Mouse (Mus musculus) embryonic facial prominence, embryonic 13.5 days (tissue): Measurements from ENCODE around the gene Tsc22d4. TPM values are rescaled to one million over a fixed set of nuclear protein-coding genes. Genes with fewer than 3 reads are reported as not detected.
A peak's percentile ranks its signal among the peaks of the same experiment; 100 is the strongest.

Source experiments
- ATAC-seq: fragments of 200-750 bp; cut with Nextera tagmentation; 2 replicates; pipeline ENCODE4 v1.8.0; 2017; ENCODE audit warnings: low read depth; ENCODE audit not compliant: insufficient number of reproducible peaks, insufficient read depth, low FRiP score, low TSS enrichment
- H3K27ac ChIP-seq: fragments of 300-500 bp; sonication (generic); 2 replicates; pipeline ENCODE4 v1.5.1; 2015; ENCODE audit warnings: moderate library complexity, mild to moderate bottlenecking, inconsistent platforms
- H3K27me3 ChIP-seq: fragments of 300-500 bp; sonication (generic); 2 replicates; pipeline ENCODE4 v1.6.1; 2015; ENCODE audit warnings: mild to moderate bottlenecking, inconsistent platforms
- H3K36me3 ChIP-seq: fragments of 300-500 bp; sonication (generic); 2 replicates; pipeline ENCODE4 v1.6.1; 2015; ENCODE audit warnings: mild to moderate bottlenecking, inconsistent platforms
- H3K4me1 ChIP-seq: fragments of 300-500 bp; sonication (generic); 2 replicates; pipeline ENCODE4 v1.6.1; 2015; ENCODE audit warnings: inconsistent platforms
- H3K4me2 ChIP-seq: fragments of 300-500 bp; sonication (generic); 2 replicates; pipeline ENCODE4 v1.6.1; 2015; ENCODE audit warnings: moderate library complexity, mild to moderate bottlenecking, inconsistent platforms
- H3K4me3 ChIP-seq: fragments of 300-500 bp; sonication (generic); 2 replicates; pipeline ENCODE4 v1.5.1; 2015; ENCODE audit warnings: mild to moderate bottlenecking, inconsistent platforms
- H3K9ac ChIP-seq: fragments of 300-500 bp; sonication (generic); 2 replicates; pipeline ENCODE4 v1.6.1; 2015; ENCODE audit warnings: mild to moderate bottlenecking, inconsistent platforms
- H3K9me3 ChIP-seq: fragments of 300-500 bp; sonication (generic); 2 replicates; pipeline ENCODE4 v1.6.1; 2016; ENCODE audit warnings: inconsistent platforms
- WGBS: fragments of 180-500 bp; shearing (Covaris S2); methylation state at CpG from one replicate; pipeline ENCODE4 v1.1.7; 2015; ENCODE audit warnings: mixed read lengths; 5-methylcytosine and 5-hydroxymethylcytosine counted together
- polyA plus RNA-seq: library from polyadenylated mRNA; unstranded; fragments of >200 nt; fragmentation: Nextera tagmentation; extraction: Ambion mirVana; gene quantifications from 2 replicates; pipeline ENCODE4 v1.2.1, GENCODE M21; 2015

Gene Tsc22d4
- polyA plus RNA-seq, 1 experiment from 2014 or later: 134 TPM

- no peaks in the 10 kb centered on the region for H3K9me3 ChIP-seq
- no peak overlapping the region for H3K4me3 ChIP-seq
- H3K27ac ChIP-seq: no peak overlapping the region
- no peak for ATAC-seq
- no peaks in the 10 kb centered on the region for H3K36me3 ChIP-seq
- 0 out of 2 replicates have a peak, but pooled peaks cover 3% of the 10 kb centered on the region for H3K4me1 ChIP-seq
- no peak overlapping the region for H3K9ac ChIP-seq
- H3K4me2 ChIP-seq: no peak overlapping the region
- no peaks in the 10 kb centered on the region; the same call in 1 of the 2 replicates for H3K27me3 ChIP-seq
- 82% methylated on average over 5 of the region's 5 CpGs for WGBS
Observed at GRCm38 (mm10) chr5:137723840-137724239, 21.7 kb upstream of the Tsc22d4 start.

GRCm38 (mm10) chr5:137726767-137727166 is 18.8 kb upstream of the Tsc22d4 start:
- no peak overlapping the region for H3K27ac ChIP-seq
- H3K4me2 ChIP-seq: no peak overlapping the region
- H3K4me1 ChIP-seq: peaks cover 5% of the 10 kb centered on the region; the same call in 1 of the 2 replicates
- H3K36me3 ChIP-seq: peaks cover 16% of the 10 kb centered on the region
- H3K9ac ChIP-seq: no peak overlapping the region
- H3K27me3 ChIP-seq: no peaks in the 10 kb centered on the region; the same call in 1 of the 2 replicates
- 66% methylated on average over 6 of the region's 6 CpGs for WGBS
- no peak overlapping the region for H3K4me3 ChIP-seq
- H3K9me3 ChIP-seq: no peaks in the 10 kb centered on the region
- ATAC-seq: no peak

GRCm38 (mm10) chr5:137733638-137734288 is 11.8 kb upstream of the Tsc22d4 start:
- no peak overlapping the region; the same call in 1 of the 2 replicates for H3K4me2 ChIP-seq
- H3K27ac ChIP-seq: no peak overlapping the region
- no peak overlapping the region; the same call in 1 of the 2 replicates for H3K9ac ChIP-seq
- 86% methylated on average over 12 of the region's 12 CpGs for WGBS
- ATAC-seq: no peak
- no peak overlapping the region for H3K4me3 ChIP-seq
- no peaks in the 10 kb centered on the region for H3K9me3 ChIP-seq
- H3K36me3 ChIP-seq: peaks cover 78% of the 10 kb centered on the region
- H3K4me1 ChIP-seq: peaks cover 32% of the 10 kb centered on the region
- H3K27me3 ChIP-seq: no peaks in the 10 kb centered on the region

- Histone ChIP-seq H3K4me2 (no peak overlapping the region; the same call in 1 of the 2 replicates), H3K4me1 (peaks cover 40% of the 10 kb centered on the region), H3K4me3 (no peak overlapping the region), H3K9ac (peak overlapping the region; percentile 51; the same call in 1 of the 2 replicates), H3K27me3 (no peaks in the 10 kb centered on the region), H3K27ac (0 out of 2 replicates have a peak overlapping the region, but pooled peaks have one; percentile 4), H3K9me3 (no peaks in the 10 kb centered on the region), H3K36me3 (peaks cover 75% of the 10 kb centered on the region)
- ATAC-seq: peak; percentile 52; the same call in 1 of the 2 replicates
- WGBS: 67% methylated on average over 6 of the region's 6 CpGs
Observed at GRCm38 (mm10) chr5:137734289-137735061, 11.1 kb upstream of the Tsc22d4 start.

- H3K4me3 ChIP-seq: no peak overlapping the region
- no peak overlapping the region for H3K4me2 ChIP-seq
- WGBS: 80% methylated on average over 6 of the region's 6 CpGs
- H3K4me1 ChIP-seq: peaks cover 52% of the 10 kb centered on the region
- H3K36me3 ChIP-seq: peaks cover 56% of the 10 kb centered on the region
- H3K27ac ChIP-seq: no peak overlapping the region
- no peaks in the 10 kb centered on the region for H3K9me3 ChIP-seq
- no peak for ATAC-seq
- H3K27me3 ChIP-seq: no peaks in the 10 kb centered on the region
- no peak overlapping the region for H3K9ac ChIP-seq
Observed at GRCm38 (mm10) chr5:137737400-137737940, 8.1 kb upstream of the Tsc22d4 start.

GRCm38 (mm10) chr5:137738516-137738915 is 7.0 kb upstream of the Tsc22d4 start:
- H3K9ac ChIP-seq: peak overlapping the region; percentile 32; the same call in 1 of the 2 replicates
- 44% methylated on average over 5 of the region's 5 CpGs for WGBS
- no peak for ATAC-seq
- H3K36me3 ChIP-seq: peaks cover 47% of the 10 kb centered on the region
- H3K9me3 ChIP-seq: no peaks in the 10 kb centered on the region
- H3K27me3 ChIP-seq: no peaks in the 10 kb centered on the region
- no peak overlapping the region for H3K27ac ChIP-seq
- peaks cover 52% of the 10 kb centered on the region for H3K4me1 ChIP-seq
- H3K4me3 ChIP-seq: 0 out of 2 replicates have a peak overlapping the region, but pooled peaks have one; percentile 66
- 0 out of 2 replicates have a peak overlapping the region, but pooled peaks have one; percentile 92 for H3K4me2 ChIP-seq

- Histone ChIP-seq H3K27ac (peak overlapping the region; percentile 68), H3K36me3 (peaks cover 37% of the 10 kb centered on the region), H3K27me3 (no peaks in the 10 kb centered on the region), H3K9me3 (no peaks in the 10 kb centered on the region), H3K9ac (peak overlapping the region; percentile 80), H3K4me3 (peak overlapping the region; percentile 66), H3K4me1 (peaks cover 44% of the 10 kb centered on the region), H3K4me2 (peak overlapping the region; percentile 92)
- no peak for ATAC-seq
- 56% methylated on average over 9 of the region's 9 CpGs for WGBS
Observed at GRCm38 (mm10) chr5:137739471-137739870, 6.1 kb upstream of the Tsc22d4 start.

- Histone ChIP-seq H3K4me3 (peak overlapping the region; percentile 66), H3K4me2 (peak overlapping the region; percentile 92), H3K27me3 (no peaks in the 10 kb centered on the region), H3K4me1 (peaks cover 41% of the 10 kb centered on the region), H3K9me3 (no peaks in the 10 kb centered on the region), H3K27ac (peak overlapping the region; percentile 71; the same call in 1 of the 2 replicates), H3K9ac (peak overlapping the region; percentile 80), H3K36me3 (peaks cover 27% of the 10 kb centered on the region)
- 4% methylated on average over 11 of the region's 11 CpGs for WGBS
- 0 out of 2 replicates have a peak, but pooled peaks have one; percentile 1 for ATAC-seq
Observed at GRCm38 (mm10) chr5:137740506-137740905, 5.0 kb upstream of the Tsc22d4 start.

- peak within 1 kb of the TSS; percentile 92 for H3K4me2 ChIP-seq
- H3K9me3 ChIP-seq: no peaks in the 10 kb centered on the region
- H3K4me1 ChIP-seq: peaks cover 42% of the 10 kb centered on the region
- ATAC-seq: peak; percentile 82
- peak within 1 kb of the TSS; percentile 66 for H3K4me3 ChIP-seq
- H3K9ac ChIP-seq: peak within 1 kb of the TSS; percentile 80
- peak within 1 kb of the TSS; percentile 71 for H3K27ac ChIP-seq
- H3K27me3 ChIP-seq: no peaks in the 10 kb centered on the region
- peaks cover 19% of the 10 kb centered on the region for H3K36me3 ChIP-seq
- WGBS: under 1% methylated on average over 71 of the region's 71 CpGs
Observed at GRCm38 (mm10) chr5:137741023-137741931, 4.3 kb upstream of the Tsc22d4 start, which contains the start of gene Nyap1. Nyap1 (minus strand) TSS chr5:137741607.

- Histone ChIP-seq H3K27ac (no peak overlapping the region), H3K4me3 (peak overlapping the region; percentile 66), H3K9me3 (no peaks in the 10 kb centered on the region), H3K9ac (no peak overlapping the region; the same call in 1 of the 2 replicates), H3K4me2 (peak overlapping the region; percentile 92), H3K4me1 (peaks cover 42% of the 10 kb centered on the region), H3K36me3 (peaks cover 11% of the 10 kb centered on the region), H3K27me3 (no peaks in the 10 kb centered on the region)
- 47% methylated on average over 10 of the region's 10 CpGs for WGBS
- no peak for ATAC-seq
Observed at GRCm38 (mm10) chr5:137742048-137742447, 3.5 kb upstream of the Tsc22d4 start.
